Mouse (Mus musculus) brain, embryonic 18.5 days (tissue): ENCODE data around the gene Glis1.

ENCODE experiments used
- DNase-seq: peaks from one replicate; pipeline ENCODE4 v3.0.0-alpha.2; 2012; ENCODE audit warnings: low read depth, low spot score

Gene Glis1

GRCm38 (mm10) chr4:107683006-107683756, 248.8 kb downstream of the Glis1 start:
- DNase-seq = no peak

- no peak for DNase-seq
These were observed 249.7 kb downstream of the Glis1 start, which contains the start of gene Dmrtb1 for GRCm38 (mm10) chr4:107684130-107684529. Gene Dmrtb1, minus strand, starts transcription at chr4:107684230.
